Mouse (Mus musculus): ENCODE measurements around the gene Csnk1g1. TPM values are rescaled to one million over a fixed set of nuclear protein-coding genes. Genes with fewer than 3 reads are reported as not detected.
A peak's percentile ranks its signal among the peaks of the same experiment; 100 is the strongest.

Csnk1g1 gene
- polyA plus RNA-seq, 1 experiment from 2014 or later = 7.4 TPM

DNA sequence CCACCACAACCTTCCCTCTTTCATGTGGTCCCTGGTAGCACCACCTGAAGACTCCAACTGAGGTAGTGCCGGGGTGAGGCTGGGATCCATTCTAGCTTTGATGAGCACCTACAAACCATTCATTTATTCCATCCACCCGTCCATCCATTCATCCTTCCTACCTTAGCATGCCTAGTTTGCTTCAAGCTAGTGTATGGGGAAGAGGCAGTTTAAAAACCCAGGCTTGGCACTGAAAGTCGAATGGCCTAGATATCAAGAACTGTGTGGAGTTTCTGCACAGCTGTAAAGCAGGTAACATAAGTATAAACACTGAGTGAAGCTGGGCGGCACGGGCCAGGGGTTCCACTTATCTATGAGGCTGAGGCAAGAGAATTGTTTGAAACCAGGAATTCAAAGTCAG is 161.4 kb downstream of the Csnk1g1 start:
- peaks cover 54% of the 10 kb centered on the region for H3K4me1 ChIP-seq
- H3K9me3 ChIP-seq (replicated peaks) = peaks cover 4% of the 10 kb centered on the region; the same call in 1 of the 2 replicates
- peaks cover 29% of the 10 kb centered on the region for H3K36me3 ChIP-seq
- peak overlapping the region; percentile 52 for H3K9ac ChIP-seq
- H3K4me2 ChIP-seq = peak overlapping the region; percentile 78
- peak; percentile 43 for ATAC-seq
- H3K27ac ChIP-seq = peak overlapping the region; percentile 87
- H3K27me3 ChIP-seq (replicated peaks) = peaks cover 34% of the 10 kb centered on the region
- H3K4me3 ChIP-seq = peak overlapping the region; percentile 71; the same call in 1 of the 2 replicates
- 56% methylated on average over 5 of the region's 5 CpGs for WGBS (ENCODE audit: insufficient replicate concordance)

DNA sequence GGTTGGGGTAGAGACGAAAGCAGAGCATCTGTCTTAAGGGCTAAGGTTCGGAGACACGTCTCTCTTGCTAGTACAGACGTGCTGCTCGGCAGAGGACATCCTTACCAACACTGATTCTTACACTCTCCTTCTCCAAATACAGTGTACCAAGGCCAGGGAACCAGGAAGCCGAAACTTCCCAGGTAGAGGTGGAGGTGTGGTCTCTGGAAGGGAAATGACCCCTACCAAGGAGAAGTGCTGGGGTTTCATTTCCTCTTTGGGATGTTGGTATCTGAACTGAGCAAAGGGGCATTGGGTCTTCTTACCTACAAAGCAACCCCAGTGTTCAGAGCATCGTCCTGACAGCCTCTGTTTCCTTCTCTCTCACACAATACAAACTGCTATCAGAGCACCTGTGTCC is 164.0 kb downstream of the Csnk1g1 start:
- H3K9me3 ChIP-seq (replicated peaks) = peaks cover 4% of the 10 kb centered on the region; the same call in 1 of the 2 replicates
- H3K4me3 ChIP-seq = no peak overlapping the region
- no peak overlapping the region for H3K27ac ChIP-seq
- no peak for ATAC-seq
- H3K9ac ChIP-seq = no peak overlapping the region
- WGBS (ENCODE audit: insufficient replicate concordance) = 70% methylated on average over 7 of the region's 7 CpGs
- peaks cover 46% of the 10 kb centered on the region for H3K4me1 ChIP-seq
- H3K4me2 ChIP-seq = no peak overlapping the region
- H3K36me3 ChIP-seq = peaks cover 3% of the 10 kb centered on the region
- H3K27me3 ChIP-seq (replicated peaks) = peaks cover 49% of the 10 kb centered on the region

DNA sequence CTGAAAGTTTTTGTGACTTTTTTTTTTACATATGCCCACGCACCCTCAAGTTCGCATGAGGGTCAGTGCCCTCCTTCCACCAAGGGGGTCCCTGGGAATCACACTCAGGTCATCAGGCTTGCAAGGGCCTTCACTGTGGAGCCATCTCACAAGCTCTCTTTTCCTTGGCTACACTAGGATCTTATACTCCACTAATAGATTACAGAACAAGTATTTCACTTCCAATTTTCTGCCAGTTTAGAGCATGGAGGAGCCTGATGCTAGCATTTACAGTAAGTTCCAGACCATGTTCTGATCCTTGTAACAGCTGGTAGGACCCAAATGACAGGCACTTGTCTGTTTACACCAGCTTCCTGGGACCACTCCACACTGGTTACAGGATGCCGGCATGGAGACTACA is 169.3 kb downstream of the Csnk1g1 start:
- H3K4me1 ChIP-seq = peaks cover 7% of the 10 kb centered on the region
- no peak for ATAC-seq
- H3K9me3 ChIP-seq (replicated peaks) = peaks cover 4% of the 10 kb centered on the region; the same call in 1 of the 2 replicates
- no peaks in the 10 kb centered on the region for H3K36me3 ChIP-seq
- H3K27ac ChIP-seq = no peak overlapping the region
- H3K27me3 ChIP-seq (replicated peaks) = peaks cover 47% of the 10 kb centered on the region
- H3K4me2 ChIP-seq = no peak overlapping the region
- 66% methylated on average over 3 of the region's 3 CpGs for WGBS (ENCODE audit: insufficient replicate concordance)
- H3K9ac ChIP-seq = no peak overlapping the region
- H3K4me3 ChIP-seq = no peak overlapping the region

DNA sequence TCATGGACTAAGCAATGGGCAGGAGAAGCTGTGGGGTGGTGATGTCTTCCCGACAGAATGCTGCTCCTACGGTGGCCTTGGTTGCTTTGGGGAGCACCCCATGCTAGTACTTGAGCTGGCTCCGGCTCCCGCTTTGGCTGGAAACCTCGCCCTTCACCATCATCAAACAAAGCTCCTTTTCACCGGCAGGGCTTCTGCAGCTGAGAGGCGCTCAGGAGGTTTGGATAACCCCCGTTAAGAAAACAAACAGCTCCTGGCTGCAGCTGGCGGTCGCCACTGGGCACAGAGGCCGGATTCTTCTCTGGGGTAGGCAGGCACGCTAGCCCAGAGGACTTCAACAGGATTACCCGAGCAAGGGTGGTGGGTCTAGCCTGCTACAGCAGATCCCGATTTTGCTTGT is 169.8 kb downstream of the Csnk1g1 start:
- WGBS (ENCODE audit: insufficient replicate concordance) = 31% methylated on average over 14 of the region's 14 CpGs
- peaks cover 4% of the 10 kb centered on the region; the same call in 1 of the 2 replicates for H3K9me3 ChIP-seq (replicated peaks)
- no peak overlapping the region for H3K9ac ChIP-seq
- no peak for ATAC-seq
- H3K4me2 ChIP-seq = peak overlapping the region; percentile 23; the same call in 1 of the 2 replicates
- peaks cover 44% of the 10 kb centered on the region for H3K27me3 ChIP-seq (replicated peaks)
- no peaks in the 10 kb centered on the region for H3K36me3 ChIP-seq
- H3K4me3 ChIP-seq = no peak overlapping the region
- H3K4me1 ChIP-seq = peaks cover 7% of the 10 kb centered on the region
- H3K27ac ChIP-seq = no peak overlapping the region

DNA sequence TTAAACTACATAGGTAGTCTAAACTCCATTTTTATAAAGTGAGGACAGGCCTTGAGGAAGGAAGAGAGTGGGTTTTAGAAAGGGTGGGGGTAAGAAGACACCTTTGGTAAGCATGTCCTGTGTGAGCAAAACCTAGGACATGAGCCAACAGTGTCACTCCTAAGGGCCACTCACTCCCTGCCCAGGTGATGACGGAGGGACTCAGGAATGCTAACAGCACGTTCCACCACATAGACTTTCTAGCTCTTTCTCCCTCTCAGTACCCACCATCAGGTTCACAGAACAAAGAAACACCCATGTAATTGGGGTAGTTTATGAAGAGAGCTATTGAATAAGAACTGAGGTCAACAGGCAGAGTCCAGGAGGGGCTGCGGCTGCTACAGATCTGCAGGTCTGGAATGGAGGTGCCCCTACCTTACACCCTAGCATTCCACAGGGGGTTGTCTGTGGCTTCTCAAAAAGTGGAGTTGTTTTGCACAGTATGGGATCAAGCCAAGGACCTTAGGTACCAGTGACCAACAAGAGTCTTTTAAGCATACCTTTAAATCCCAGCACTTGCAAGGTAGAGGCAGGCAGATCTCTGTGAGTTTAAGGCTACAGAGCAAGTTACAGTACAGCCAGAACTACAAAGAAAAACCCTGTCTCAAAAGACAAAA is 172.2 kb downstream of the Csnk1g1 start:
- peaks cover 7% of the 10 kb centered on the region for H3K4me1 ChIP-seq
- no peak overlapping the region for H3K9ac ChIP-seq
- H3K4me3 ChIP-seq = no peak overlapping the region
- 71% methylated on average over 3 of the region's 3 CpGs for WGBS (ENCODE audit: insufficient replicate concordance)
- no peak overlapping the region for H3K4me2 ChIP-seq
- 0 out of 2 replicates have a peak, but pooled peaks cover 5% of the 10 kb centered on the region for H3K36me3 ChIP-seq
- no peak for ATAC-seq
- no peaks in the 10 kb centered on the region for H3K9me3 ChIP-seq (replicated peaks)
- H3K27ac ChIP-seq = no peak overlapping the region
- H3K27me3 ChIP-seq (replicated peaks) = peaks cover 36% of the 10 kb centered on the region

DNA sequence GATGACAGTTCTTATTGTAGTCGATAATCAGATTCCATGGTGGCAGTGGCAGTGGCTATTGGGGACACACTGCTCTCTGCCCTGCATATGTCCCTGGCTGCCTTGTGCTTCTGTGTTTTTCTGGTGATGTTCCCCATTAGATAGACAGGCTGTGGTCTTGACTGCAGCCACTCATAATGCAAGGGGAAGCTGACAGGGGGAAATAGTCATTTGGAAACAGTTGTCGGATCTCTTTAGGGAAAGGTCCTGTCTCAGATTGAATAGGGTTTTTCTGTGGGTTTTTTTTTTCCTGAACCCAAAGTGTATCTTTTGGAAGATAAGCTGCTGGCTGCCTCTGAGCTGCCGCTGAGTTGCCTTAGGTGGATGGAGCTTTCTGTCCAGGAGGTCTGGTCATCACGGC is 173.3 kb downstream of the Csnk1g1 start:
- Histone ChIP-seq H3K4me2 (no peak overlapping the region), H3K27ac (no peak overlapping the region), H3K9ac (no peak overlapping the region), H3K27me3 (replicated peaks) (peaks cover 27% of the 10 kb centered on the region), H3K9me3 (replicated peaks) (no peaks in the 10 kb centered on the region), H3K36me3 (peaks cover 14% of the 10 kb centered on the region), H3K4me1 (peaks cover 4% of the 10 kb centered on the region), H3K4me3 (no peak overlapping the region)
- 51% methylated on average over 4 of the region's 4 CpGs for WGBS (ENCODE audit: insufficient replicate concordance)
- ATAC-seq = no peak

DNA sequence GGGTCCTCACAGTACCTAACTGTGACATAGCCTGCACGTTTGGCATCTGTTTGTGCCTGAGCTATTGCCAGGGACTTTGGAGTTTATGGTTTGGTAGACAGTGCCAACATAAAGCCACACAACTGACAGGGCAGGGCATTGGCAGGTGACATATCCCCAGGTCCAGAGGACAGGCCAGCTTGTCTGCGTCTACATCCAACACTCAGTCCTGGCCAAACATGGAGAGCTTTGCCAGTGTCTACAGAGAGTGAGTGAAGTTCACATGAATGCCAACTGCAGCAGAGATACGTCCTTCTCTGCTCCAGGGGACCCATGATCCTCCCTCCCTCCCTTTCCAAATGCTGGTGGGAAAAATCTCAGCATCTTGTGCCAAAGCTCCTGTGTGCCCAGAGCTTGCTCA is 175.4 kb downstream of the Csnk1g1 start:
- no peak for ATAC-seq
- H3K27me3 ChIP-seq (replicated peaks) = peaks cover 10% of the 10 kb centered on the region; the same call in 1 of the 2 replicates
- H3K4me1 ChIP-seq = no peaks in the 10 kb centered on the region
- 79% methylated on average over 3 of the region's 3 CpGs for WGBS (ENCODE audit: insufficient replicate concordance)
- no peaks in the 10 kb centered on the region for H3K9me3 ChIP-seq (replicated peaks)
- H3K27ac ChIP-seq = no peak overlapping the region
- H3K4me2 ChIP-seq = no peak overlapping the region
- H3K36me3 ChIP-seq = peaks cover 36% of the 10 kb centered on the region
- H3K4me3 ChIP-seq = no peak overlapping the region
- no peak overlapping the region for H3K9ac ChIP-seq

DNA sequence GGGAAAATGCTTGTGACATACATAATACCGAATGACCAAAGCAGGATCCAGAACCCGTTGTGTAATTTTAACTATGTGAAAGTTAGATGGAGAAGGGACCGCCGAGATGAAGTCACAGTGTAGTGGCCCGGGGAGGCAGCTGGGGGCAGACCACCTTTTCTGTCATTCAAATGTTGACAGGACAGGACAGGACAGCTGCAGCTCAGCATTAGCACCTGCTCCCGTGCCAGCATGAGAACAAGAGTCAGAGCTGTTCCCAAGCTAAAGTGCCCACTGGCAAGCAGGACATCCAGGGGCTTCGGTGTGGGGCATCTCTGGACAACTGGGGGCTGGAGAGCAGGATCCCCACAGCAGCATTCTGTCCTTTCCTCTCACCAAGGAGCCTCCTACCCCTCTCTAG is 178.3 kb downstream of the Csnk1g1 start:
- Histone ChIP-seq H3K9ac (no peak overlapping the region), H3K27me3 (replicated peaks) (peaks cover 10% of the 10 kb centered on the region; the same call in 1 of the 2 replicates), H3K36me3 (peaks cover 65% of the 10 kb centered on the region), H3K4me2 (no peak overlapping the region), H3K4me3 (no peak overlapping the region), H3K9me3 (replicated peaks) (no peaks in the 10 kb centered on the region), H3K27ac (no peak overlapping the region), H3K4me1 (no peaks in the 10 kb centered on the region)
- no peak for ATAC-seq
- WGBS (ENCODE audit: insufficient replicate concordance) = 88% methylated on average over 7 of the region's 7 CpGs

DNA sequence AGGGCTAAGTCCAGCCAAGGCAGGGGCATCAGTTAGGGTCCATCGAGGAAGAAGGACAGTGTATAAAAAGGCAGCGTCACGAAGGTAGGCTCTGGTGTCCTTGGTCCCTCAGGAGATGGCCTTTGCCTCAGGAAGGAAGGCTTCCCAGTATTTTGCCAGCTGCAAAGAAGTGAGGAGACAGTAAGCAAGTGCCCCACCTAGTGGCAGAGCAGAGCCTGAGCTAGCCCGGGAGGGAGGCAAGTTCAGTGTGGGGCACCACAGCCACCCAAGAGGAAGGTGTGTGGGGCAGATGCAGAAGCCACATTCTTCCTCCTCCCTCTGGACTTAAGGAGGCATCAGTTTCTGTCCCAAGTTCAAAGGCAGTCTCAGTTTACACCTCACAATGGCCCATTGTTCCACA is 179.7 kb downstream of the Csnk1g1 start:
- Histone ChIP-seq H3K27ac (no peak overlapping the region), H3K4me2 (no peak overlapping the region), H3K4me3 (no peak overlapping the region), H3K9me3 (replicated peaks) (no peaks in the 10 kb centered on the region), H3K9ac (no peak overlapping the region), H3K27me3 (replicated peaks) (0 out of 2 replicates have a peak, but pooled peaks cover 3% of the 10 kb centered on the region), H3K36me3 (peaks cover 79% of the 10 kb centered on the region), H3K4me1 (peaks cover 13% of the 10 kb centered on the region)
- 53% methylated on average over 4 of the region's 4 CpGs for WGBS (ENCODE audit: insufficient replicate concordance)
- peak; percentile 58; the same call in 1 of the 2 replicates for ATAC-seq

DNA sequence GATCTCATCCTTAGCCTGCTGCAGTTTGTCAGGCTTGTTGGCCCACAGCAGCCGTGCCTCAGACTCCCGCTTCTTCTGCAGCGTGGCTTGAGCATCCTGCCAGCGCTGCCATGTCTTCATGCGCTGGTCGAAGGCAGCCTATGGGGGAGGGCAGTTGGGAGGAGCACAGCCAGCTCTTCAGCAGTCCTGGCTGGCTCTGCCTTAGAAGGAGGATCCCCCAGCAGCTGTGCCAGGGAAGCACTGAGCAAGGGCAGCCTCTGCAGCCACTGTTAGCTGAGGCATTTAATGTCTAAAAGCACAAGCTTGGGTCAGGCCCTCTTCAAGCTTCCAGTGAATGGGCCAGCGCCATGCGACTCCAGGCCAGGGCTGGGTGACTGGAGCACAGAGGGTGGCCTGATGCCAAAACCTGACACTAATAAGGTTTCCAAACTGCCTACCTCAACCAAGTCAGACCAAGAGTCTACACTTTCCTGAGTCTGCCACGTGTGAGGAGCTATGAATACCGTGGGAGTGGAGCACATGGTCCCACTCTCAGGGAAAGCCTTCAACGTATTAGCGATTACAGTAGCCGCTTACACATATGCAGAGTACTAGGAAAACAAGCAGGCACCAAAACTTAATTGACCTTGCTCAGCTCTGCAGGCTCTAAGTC is 182.0 kb downstream of the Csnk1g1 start:
- Histone ChIP-seq H3K4me3 (no peak overlapping the region), H3K9ac (no peak overlapping the region), H3K36me3 (peaks cover 97% of the 10 kb centered on the region), H3K9me3 (replicated peaks) (no peaks in the 10 kb centered on the region), H3K27ac (no peak overlapping the region), H3K4me2 (no peak overlapping the region), H3K27me3 (replicated peaks) (no peaks in the 10 kb centered on the region), H3K4me1 (peaks cover 13% of the 10 kb centered on the region)
- WGBS (ENCODE audit: insufficient replicate concordance) = 89% methylated on average over 13 of the region's 13 CpGs
- no peak for ATAC-seq

DNA sequence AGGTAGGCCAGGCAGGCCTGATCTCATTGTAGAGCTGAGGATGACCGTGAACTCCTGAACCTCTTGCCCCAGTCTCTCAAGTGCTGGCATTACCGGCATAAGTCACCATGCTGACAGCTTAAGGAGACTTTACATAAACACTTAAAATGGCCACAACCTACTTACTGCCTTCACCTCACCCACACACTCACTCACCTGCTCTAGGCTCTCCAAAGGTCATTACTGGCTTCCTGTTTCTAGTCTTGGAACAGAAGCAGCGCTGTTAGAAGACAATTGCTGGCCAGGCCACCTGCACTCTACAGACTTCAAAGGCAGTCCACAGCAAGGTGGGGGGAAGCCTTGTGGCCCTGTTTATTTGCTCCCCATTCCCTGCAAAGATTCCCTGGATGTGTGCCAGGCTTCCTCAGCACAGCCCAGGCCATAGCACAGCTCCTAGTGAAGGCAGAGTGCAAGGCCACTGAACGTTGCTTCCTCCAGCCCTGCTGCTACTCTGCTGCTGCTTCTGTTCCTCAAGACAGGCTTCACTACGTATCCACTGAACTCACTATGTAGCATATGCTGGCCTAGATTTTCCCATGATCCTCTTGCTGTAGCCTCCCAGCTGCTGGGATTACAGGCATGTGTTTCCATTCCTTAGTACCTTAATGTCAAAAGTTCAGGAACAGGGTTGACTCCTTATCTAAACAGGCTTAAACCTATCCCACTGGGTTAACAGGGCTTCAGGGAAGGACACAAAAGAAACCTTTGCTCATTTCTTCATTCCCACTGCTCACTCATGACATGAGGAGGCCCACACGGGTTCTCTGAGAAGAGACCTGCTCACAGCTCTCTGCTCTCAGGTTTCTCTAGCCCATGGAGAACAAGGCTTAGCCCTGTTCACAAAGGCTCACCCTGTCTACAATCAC is 182.9 kb downstream of the Csnk1g1 start:
- Histone ChIP-seq H3K36me3 (peaks cover 99% of the 10 kb centered on the region), H3K4me3 (no peak overlapping the region), H3K9me3 (replicated peaks) (no peaks in the 10 kb centered on the region), H3K27me3 (replicated peaks) (no peaks in the 10 kb centered on the region), H3K4me2 (no peak overlapping the region), H3K27ac (no peak overlapping the region; the same call in 1 of the 2 replicates), H3K9ac (no peak overlapping the region), H3K4me1 (peaks cover 13% of the 10 kb centered on the region)
- WGBS (ENCODE audit: insufficient replicate concordance) = 79% methylated on average over 6 of the region's 6 CpGs
- ATAC-seq = no peak
